Comparison of ENCODE assay signal across 9 mouse cellular contexts in genomic region chr5:123573362-123573761, GRCm38 (mm10). TPM values are rescaled to one million over a fixed set of nuclear protein-coding genes. Genes with fewer than 3 reads are reported as not detected.
A peak's percentile ranks its signal among the peaks of the same experiment; 100 is the strongest.
DNase-seq lines count a peak whose midpoint lies in the region; ATAC-seq and TF ChIP-seq lines count a peak whose summit lies in the region.
"Had no signal": no experiment of that assay in that cellular context is flagged by ENCODE, and none has a peak within 500 bp of the region (broad histone marks: within the 10 kb centered on the region; RNA-seq: fewer than 3 reads in every experiment).

No protein-coding gene starts in this region.

- H3K4me1 ChIP-seq in embryonic facial prominence, embryonic 15.5 days: peaks cover 10% of the 10 kb centered on the region
- H3K4me1 ChIP-seq in limb, embryonic 10.5 days: peaks cover 10% of the 10 kb centered on the region
- H3K4me1 ChIP-seq in neural tube, embryonic 15.5 days: peaks cover 15% of the 10 kb centered on the region

- H3K9me3 ChIP-seq in embryonic facial prominence, embryonic 15.5 days (replicated peaks): no peaks in the 10 kb centered on the region
- no peaks in the 10 kb centered on the region for H3K9me3 ChIP-seq in limb, embryonic 10.5 days (replicated peaks)
- H3K9me3 ChIP-seq in neural tube, embryonic 15.5 days (replicated peaks): no peaks in the 10 kb centered on the region

- no peak for DNase-seq in layer of hippocampus, adult 2 months (ENCODE audit: low spot score in 2 of 2)
- DNase-seq in layer of hippocampus, postnatal 14 days (ENCODE audit: low spot score in 2 of 2): no peak
- no peak for DNase-seq in limb, embryonic 10.5 days (ENCODE audit: low spot score)
- DNase-seq in ovary, postnatal 10 days (ENCODE audit: low spot score): no peak
- DNase-seq in embryo, embryonic 9.5 days (ENCODE audit: extremely low spot score): no peak
- DNase-seq in adrenal gland, postnatal 36 days: no peak

- peaks cover 20% of the 10 kb centered on the region for H3K36me3 ChIP-seq in embryonic facial prominence, embryonic 15.5 days
- H3K36me3 ChIP-seq in limb, embryonic 10.5 days: peaks cover 31% of the 10 kb centered on the region
- H3K36me3 ChIP-seq in neural tube, embryonic 15.5 days: peaks cover 35% of the 10 kb centered on the region

- 64% methylated on average over 8 of the region's 8 CpGs for WGBS in embryonic facial prominence, embryonic 15.5 days
- WGBS in limb, embryonic 10.5 days: 61% methylated on average over 8 of the region's 8 CpGs
- WGBS in neural tube, embryonic 15.5 days: 65% methylated on average over 8 of the region's 8 CpGs

- H3K27ac ChIP-seq in layer of hippocampus, adult 2 months: peak overlapping the region; percentile 43; the same call in 1 of the 2 replicates
- H3K27ac ChIP-seq in embryonic facial prominence, embryonic 15.5 days (replicated peaks): no peak overlapping the region
- peak overlapping the region; percentile 87; the same call in 1 of the 2 replicates for H3K27ac ChIP-seq in limb, embryonic 10.5 days
- 0 out of 2 replicates have a peak overlapping the region, but pooled peaks have one; percentile 45 for H3K27ac ChIP-seq in neural tube, embryonic 15.5 days (replicated peaks)

- H3K9ac ChIP-seq in embryonic facial prominence, embryonic 15.5 days: no peak overlapping the region
- H3K9ac ChIP-seq in neural tube, embryonic 15.5 days (replicated peaks): no peak overlapping the region

- no peaks in the 10 kb centered on the region for H3K27me3 ChIP-seq in embryonic facial prominence, embryonic 15.5 days
- H3K27me3 ChIP-seq in limb, embryonic 10.5 days (ENCODE audit: low read depth, poor library complexity, severe bottlenecking): no peaks in the 10 kb centered on the region
- no peaks in the 10 kb centered on the region for H3K27me3 ChIP-seq in neural tube, embryonic 15.5 days (replicated peaks)

- H3K4me2 ChIP-seq in embryonic facial prominence, embryonic 15.5 days (replicated peaks): peak overlapping the region; percentile 84
- H3K4me2 ChIP-seq in neural tube, embryonic 15.5 days: peak overlapping the region; percentile 76

- H3K4me3 ChIP-seq in layer of hippocampus, adult 2 months: peak overlapping the region; percentile 99
- H3K4me3 ChIP-seq in embryonic facial prominence, embryonic 15.5 days (replicated peaks): peak overlapping the region; percentile 99
- peak overlapping the region; percentile 98 for H3K4me3 ChIP-seq in limb, embryonic 10.5 days
- peak overlapping the region; percentile 98 for H3K4me3 ChIP-seq in neural tube, embryonic 15.5 days (replicated peaks)

- no peak for ATAC-seq in embryonic facial prominence, embryonic 15.5 days (ENCODE audit: insufficient number of reproducible peaks, low FRiP score, low TSS enrichment, low read depth)
- no peak for ATAC-seq in neural tube, embryonic 15.5 days (ENCODE audit: low FRiP score)

- TF ChIP-seq CTCF in layer of hippocampus, adult 2 months (conservative IDR thresholded peaks at IDR 0.05): no peak

RNA-seq across cellular contexts. Expression of gene Vps33a, which starts 0.5 kb away (rescaled TPM):
- total RNA-seq in layer of hippocampus, adult 2 months (2021): 10 to 100 TPM; 87.1 to 87.4 TPM
- total RNA-seq in layer of hippocampus, postnatal 14 days (2021): 10 to 100 TPM; 72.9 to 76.5 TPM
- polyA plus RNA-seq in embryonic facial prominence, embryonic 15.5 days (2015; fragmentation: Nextera tagmentation; extraction: Ambion mirVana): 27.3 and 27.8 TPM in 2 replicates
- polyA plus RNA-seq in limb, embryonic 10.5 days (2016; fragmentation: Nextera tagmentation; extraction: Ambion mirVana): 33.0 and 37.3 TPM in 2 replicates
- polyA plus RNA-seq in neural tube, embryonic 15.5 days (2015; fragmentation: Nextera tagmentation; extraction: Ambion mirVana): 38.6 and 39.0 TPM in 2 replicates
- 10 to 100 TPM; 37.4 to 43.4 TPM for total RNA-seq in adrenal gland, postnatal 36 days (2021)

RNA-seq across cellular contexts. Expression of gene Gm49027, which starts 48.1 kb away (rescaled TPM):
- total RNA-seq in layer of hippocampus, adult 2 months (2021): 1 to 10 TPM; 4.9 to 8.6 TPM
- 1 to 10 TPM; 7.1 to 7.3 TPM for total RNA-seq in layer of hippocampus, postnatal 14 days (2021)
- polyA plus RNA-seq in embryonic facial prominence, embryonic 15.5 days (2015; fragmentation: Nextera tagmentation; extraction: Ambion mirVana): 0.46 and 0.68 TPM in 2 replicates
- polyA plus RNA-seq in limb, embryonic 10.5 days (2016; fragmentation: Nextera tagmentation; extraction: Ambion mirVana): not detected in 2 replicates
- polyA plus RNA-seq in neural tube, embryonic 15.5 days (2015; fragmentation: Nextera tagmentation; extraction: Ambion mirVana): 8.3 and 8.9 TPM in 2 replicates
- 1 to 10 TPM; 7.7 to 9.4 TPM for total RNA-seq in adrenal gland, postnatal 36 days (2021)
- polyA plus RNA-seq: macrophage had no signal

RNA-seq across cellular contexts. Expression of gene Diablo, which starts 49.4 kb away (rescaled TPM):
- 10 to 100 TPM; 33.3 to 35.4 TPM for total RNA-seq in layer of hippocampus, adult 2 months (2021)
- total RNA-seq in layer of hippocampus, postnatal 14 days (2021): 10 to 100 TPM; 46.6 to 47.6 TPM
- polyA plus RNA-seq in embryonic facial prominence, embryonic 15.5 days (2015; fragmentation: Nextera tagmentation; extraction: Ambion mirVana): 108 and 114 TPM in 2 replicates
- polyA plus RNA-seq in limb, embryonic 10.5 days (2016; fragmentation: Nextera tagmentation; extraction: Ambion mirVana): 120 and 122 TPM in 2 replicates
- polyA plus RNA-seq in neural tube, embryonic 15.5 days (2015; fragmentation: Nextera tagmentation; extraction: Ambion mirVana): 104 and 108 TPM in 2 replicates
- 10 to 100 TPM; 75.7 to 76.8 TPM for total RNA-seq in adrenal gland, postnatal 36 days (2021)
